Mouse (Mus musculus): ENCODE data around the gene Rasgef1a.

DNA sequence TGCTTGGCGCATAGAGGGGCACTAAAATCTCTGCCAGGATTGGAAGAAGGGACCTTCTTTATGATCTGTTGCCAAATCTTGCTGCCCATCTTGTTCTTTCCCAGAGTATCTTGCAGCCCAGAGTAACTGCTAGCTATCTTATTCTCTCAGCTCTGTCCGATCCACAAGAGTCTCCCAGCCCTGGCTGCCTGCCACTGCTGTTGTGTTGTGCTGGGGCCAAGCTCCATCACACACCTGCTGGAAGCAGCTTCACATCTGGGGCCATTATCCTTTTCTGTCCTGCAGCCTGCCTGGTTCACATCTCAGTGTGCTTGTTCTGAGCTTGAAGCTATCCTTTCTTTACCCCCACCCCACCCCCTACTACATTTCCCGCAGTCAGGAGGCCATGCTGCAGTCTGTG lies 65.0 kb downstream of the Rasgef1a start:
- TF ChIP-seq CTCF (IDR thresholded peaks at IDR 0.05): no peak
- no peak for TF ChIP-seq POLR2A (IDR thresholded peaks at IDR 0.05; ENCODE audit: insufficient read depth, low read depth, low read length)
